Mouse (Mus musculus) erythroblast, adult 5-6 weeks (primary cell): ENCODE results near the gene Pim3. TPM values are rescaled to one million over a fixed set of nuclear protein-coding genes. Genes with fewer than 3 reads are reported as not detected.

ENCODE experiments used
- ATAC-seq: replicated peaks from 2 replicates; pipeline ENCODE4 v1.8.0; 2016; ENCODE audit warnings: moderate number of reproducible peaks, mild to moderate bottlenecking, moderate TSS enrichment, inconsistent platforms; ENCODE audit not compliant: poor library complexity, low FRiP score, severe bottlenecking
- total RNA-seq, 2 experiments: library from RNA; stranded (forward) in 1 of 2; stranded (reverse) in 1 of 2; fragments of 150-400 nt in 1 of 2; fragments of 200-764, 138-1000 nt in 1 of 2; gene quantifications; 2 replicates each; pipeline versions ENCODE4 v1.2.3 to v1.2.4; 2015 to 2017; ENCODE audit warnings: low replicate concordance in 2 of 2

Gene Pim3
- total RNA-seq, 2 experiments from 2014 or later: 0.51 to 1.5 TPM

- ATAC-seq: no peak
Measured at GRCm38 (mm10) chr15:88870418-88871185, 8.6 kb downstream of the Pim3 start.

DNA sequence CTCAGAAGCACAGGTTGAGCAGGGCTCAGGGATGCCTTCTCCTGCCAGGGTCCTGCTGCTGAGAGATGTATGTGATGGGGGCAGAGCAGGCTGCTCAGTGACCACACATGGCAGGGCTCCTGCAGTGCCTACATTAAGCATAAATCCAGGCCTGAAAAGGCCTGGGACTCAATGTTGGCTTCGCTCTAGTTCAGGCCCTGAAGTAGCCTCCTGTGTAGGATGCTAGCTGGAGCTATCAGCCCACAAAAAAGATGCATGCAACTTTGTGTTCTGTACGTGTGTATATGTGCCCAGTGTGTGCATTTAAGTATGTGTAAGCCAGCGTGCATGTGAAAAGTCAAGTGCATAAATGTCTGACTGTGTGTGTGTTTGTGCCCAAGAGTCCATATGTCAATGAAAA lies 12.1 kb downstream of the Pim3 start:
- ATAC-seq: no peak

- ATAC-seq: no peak
Measured at GRCm38 (mm10) chr15:88874477-88874876, 12.5 kb downstream of the Pim3 start.

DNA sequence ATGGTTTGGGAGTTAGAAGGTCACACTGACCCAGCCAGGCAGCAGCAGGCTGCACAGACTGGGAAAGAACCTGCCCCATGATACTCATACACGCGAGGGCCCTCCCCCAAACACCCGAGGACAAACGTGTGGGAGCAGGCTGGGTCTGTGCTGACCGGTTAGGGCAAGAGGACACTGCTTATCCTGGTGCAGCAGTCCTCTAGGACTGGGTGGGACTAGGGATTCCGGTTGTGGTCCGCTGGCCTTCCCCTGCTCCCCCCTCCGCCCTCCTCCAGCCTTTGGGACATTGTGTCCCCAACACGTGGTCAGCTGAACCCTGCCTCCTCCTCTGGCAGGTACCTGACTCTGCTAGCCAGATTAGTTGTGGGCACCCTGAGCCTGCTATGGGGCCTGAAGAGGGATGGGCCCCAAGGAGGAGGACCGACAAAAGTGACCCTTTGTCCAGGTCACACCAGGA lies 13.7 kb downstream of the Pim3 start:
- no peak for ATAC-seq

DNA sequence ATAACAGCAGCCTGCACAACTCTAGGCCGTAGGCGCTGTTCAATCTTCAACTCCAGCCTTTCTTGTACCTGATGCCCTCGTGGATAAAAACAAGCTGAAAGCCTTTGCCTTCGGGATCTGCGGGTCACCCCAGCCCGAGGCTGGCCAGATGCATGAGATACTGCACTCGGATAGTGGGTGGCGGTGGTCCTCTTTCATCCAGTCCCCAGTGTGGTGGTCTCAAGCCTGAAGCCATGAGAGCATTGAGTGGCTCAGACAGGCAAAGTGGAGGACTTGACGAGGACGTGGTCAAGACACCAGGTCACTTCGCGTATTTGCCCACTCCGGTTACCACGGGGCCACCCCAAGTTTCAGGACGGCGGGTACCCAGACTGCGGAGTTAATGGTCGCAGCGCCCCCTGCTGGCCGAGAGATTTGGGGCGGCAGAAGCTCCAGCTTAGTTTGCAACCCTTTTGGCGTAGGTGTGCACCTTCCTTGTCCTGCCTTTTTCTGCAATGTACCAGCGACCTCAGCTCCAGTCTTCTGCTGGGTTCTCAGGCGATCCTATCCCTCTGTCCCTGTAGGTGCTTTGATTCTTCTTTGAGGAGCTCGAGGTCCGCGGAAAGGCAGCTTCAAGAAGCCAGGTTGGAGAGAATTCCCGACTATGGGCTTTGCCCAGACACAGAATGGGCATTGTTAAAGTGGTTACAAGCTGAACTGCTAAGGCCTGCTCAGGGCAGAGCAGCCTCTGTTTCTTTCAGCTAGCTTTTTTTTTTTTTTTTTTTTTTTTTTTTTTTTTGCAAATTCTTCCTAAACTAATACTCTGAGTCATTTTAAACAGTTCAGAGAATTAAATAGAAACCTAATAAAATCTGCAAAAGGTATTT lies 14.4 kb downstream of the Pim3 start:
- peak; percentile 67 for ATAC-seq

DNA sequence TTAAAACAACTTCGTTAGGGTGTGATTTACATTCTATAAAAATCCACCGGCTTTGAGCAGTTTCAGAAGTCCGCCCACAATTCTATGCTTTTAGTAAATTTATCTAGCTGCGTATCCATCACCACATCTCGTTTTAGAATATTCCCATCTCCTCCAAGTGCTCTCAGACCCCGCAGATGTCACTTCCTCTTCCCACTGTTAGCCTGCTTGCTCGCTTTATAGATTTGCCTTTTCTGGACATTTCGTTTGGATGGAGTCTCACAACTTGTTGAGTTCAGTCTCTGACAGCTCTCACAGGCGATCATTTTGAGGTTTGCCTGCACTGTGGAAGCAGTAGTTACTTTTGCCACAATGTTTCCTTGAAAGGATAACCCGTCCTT lies 15.0 kb downstream of the Pim3 start:
- no peak for ATAC-seq

GRCm38 (mm10) chr15:88881253-88882044 lies 19.5 kb downstream of the Pim3 start:
- ATAC-seq: no peak

- no peak for ATAC-seq
Measured at GRCm38 (mm10) chr15:88882851-88883250, 20.9 kb downstream of the Pim3 start.

- ATAC-seq: no peak
Measured at GRCm38 (mm10) chr15:88883342-88883741, 21.4 kb downstream of the Pim3 start.

- ATAC-seq: no peak
Measured at GRCm38 (mm10) chr15:88885376-88885775, 23.4 kb downstream of the Pim3 start.

- ATAC-seq: no peak
Measured at GRCm38 (mm10) chr15:88889032-88889431, 27.0 kb downstream of the Pim3 start.

DNA sequence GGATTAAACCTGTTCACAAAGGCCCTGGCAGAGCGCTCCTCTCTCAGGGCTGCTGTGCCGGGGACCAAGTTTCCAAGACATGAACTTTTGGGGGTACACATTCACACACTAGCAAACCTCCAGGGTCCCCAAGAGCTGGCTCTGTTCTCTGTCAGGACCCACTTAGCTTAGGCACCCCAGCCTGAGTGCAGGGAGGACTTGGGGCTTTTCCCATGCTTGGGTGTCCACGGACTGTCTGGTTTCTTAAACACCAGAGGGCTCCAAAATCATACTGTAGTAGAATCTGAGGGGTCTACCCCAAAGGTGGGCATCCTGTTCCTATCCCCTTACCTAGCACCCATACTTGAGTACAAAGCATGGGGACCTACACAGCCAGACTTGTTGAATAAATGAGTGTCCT lies 28.0 kb downstream of the Pim3 start:
- no peak for ATAC-seq

- ATAC-seq: peak; percentile 82
Measured at GRCm38 (mm10) chr15:88890751-88891675, 29.0 kb downstream of the Pim3 start.

GRCm38 (mm10) chr15:88891676-88892040 lies 29.7 kb downstream of the Pim3 start:
- ATAC-seq: no peak

GRCm38 (mm10) chr15:88892252-88892651 lies 30.3 kb downstream of the Pim3 start:
- no peak for ATAC-seq

- no peak for ATAC-seq
Measured at GRCm38 (mm10) chr15:88892876-88893275, 30.9 kb downstream of the Pim3 start.

GRCm38 (mm10) chr15:88895119-88895518 lies 33.1 kb downstream of the Pim3 start:
- no peak for ATAC-seq

DNA sequence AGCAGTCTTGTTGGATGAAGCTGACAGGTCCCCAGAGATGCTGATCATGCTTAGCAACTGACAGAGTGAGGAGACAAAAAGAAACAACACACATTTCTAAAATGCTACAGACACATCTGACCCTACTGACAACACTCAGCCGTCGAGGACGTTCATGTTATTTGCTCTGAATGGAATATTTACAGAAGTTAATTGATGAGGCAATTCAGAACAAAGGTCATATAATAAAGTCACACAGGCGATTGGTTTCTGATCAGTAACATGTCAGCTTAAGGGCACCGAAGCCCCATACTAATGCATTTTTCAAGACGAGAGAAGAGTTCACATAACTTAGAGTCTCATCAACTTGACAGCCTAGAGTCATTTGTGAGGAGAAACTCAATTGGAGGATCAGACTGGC lies 33.9 kb downstream of the Pim3 start:
- no peak for ATAC-seq

GRCm38 (mm10) chr15:88896341-88896980 lies 34.5 kb downstream of the Pim3 start:
- ATAC-seq: no peak
